1 mouse cellular context compared by ENCODE assay signal in the genomic region with DNA sequence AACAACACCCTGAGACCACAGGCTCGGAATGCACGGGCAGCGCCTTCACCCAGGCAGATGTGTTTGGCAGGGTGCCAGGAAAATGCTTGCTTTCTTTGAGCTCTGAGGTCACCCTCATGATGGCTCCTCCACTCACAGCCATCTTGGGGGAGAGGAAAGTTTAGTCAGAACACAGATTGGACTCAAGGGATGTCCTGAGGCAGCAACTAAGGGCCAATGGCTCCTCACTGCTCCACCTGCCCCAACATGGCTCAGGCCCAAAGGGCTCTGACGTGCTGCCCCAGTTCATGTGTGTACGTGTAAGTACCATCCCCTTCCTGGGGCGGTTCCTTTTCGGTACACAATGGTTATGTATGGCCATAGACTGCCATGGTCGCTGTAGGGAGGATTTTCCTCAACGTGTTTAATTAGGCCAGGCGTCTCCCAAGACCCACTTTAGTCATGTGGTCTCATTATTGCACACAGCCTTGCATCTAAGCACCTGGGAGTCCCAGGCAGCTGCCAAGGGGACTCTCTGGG.
TF ChIP-seq lines count a peak whose summit lies in the region.

No protein-coding gene starts in this region.

TF ChIP-seq in MEL, 35 proteins besides CTCF, POLR2A, EP300 and RAD21 (continued from another document):
- TF ChIP-seq MYC (IDR thresholded peaks at IDR 0.05; ENCODE audit: low read depth, low read length) (no peak), ELF1 (IDR thresholded peaks at IDR 0.05; ENCODE audit: low read depth, low read length) (no peak), UBTF (IDR thresholded peaks at IDR 0.05; ENCODE audit: borderline replicate concordance, insufficient read depth, low read depth, low read length) (no peak)
TF ChIP-seq in MEL: peak in this region for 0.
